Mouse (Mus musculus): ENCODE data around the gene Mapk9.

DNA sequence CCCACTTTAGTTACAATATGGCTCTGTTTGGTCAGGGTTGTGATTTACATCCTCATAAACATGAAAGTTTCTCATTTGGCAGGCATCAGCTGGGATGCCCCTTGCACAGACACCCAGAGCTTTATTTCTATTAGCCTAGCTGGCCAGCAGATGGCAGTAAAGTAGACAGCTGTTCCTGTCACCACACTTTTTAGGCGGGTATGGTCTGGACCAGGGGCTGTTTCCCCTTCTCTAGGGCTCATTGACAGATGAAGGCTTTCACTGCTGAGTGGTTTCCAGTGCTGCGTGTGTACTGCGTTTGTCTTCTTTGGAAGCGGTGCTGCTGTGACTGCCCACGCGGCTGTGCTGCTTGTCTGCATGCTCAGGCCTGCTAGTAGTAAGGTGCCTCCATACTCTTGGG is 25.4 kb downstream of the Mapk9 start:
- TF ChIP-seq CTCF (IDR thresholded peaks at IDR 0.05; ENCODE audit: low read depth, low read length) (peak; percentile 56), POLR2A (IDR thresholded peaks at IDR 0.05; ENCODE audit: insufficient read depth, low read length) (no peak), EP300 (IDR thresholded peaks at IDR 0.05; ENCODE audit: insufficient read depth, low read depth, low read length) (no peak)
